Mouse (Mus musculus) MEL (cell line): ENCODE measurements around the gene Atg4b. TPM values are rescaled to one million over a fixed set of nuclear protein-coding genes. Genes with fewer than 3 reads are reported as not detected.
A peak's percentile ranks its signal among the peaks of the same experiment; 100 is the strongest.

ENCODE experiments used
- DNase-seq: peaks from one replicate; pipeline ENCODE4 v3.0.0; 2011; ENCODE audit warnings: low read depth, low spot score
- H3K27ac ChIP-seq: 2 replicates; pipeline ENCODE4 v1.5.1; 2012; ENCODE audit warnings: low read depth, mild to moderate bottlenecking, control low read depth, low read length, moderate library complexity; ENCODE audit not compliant: control insufficient read depth
- H3K27me3 ChIP-seq, 2 experiments: fragments of 150-350 bp in 1 of 2; sonication (generic) in 1 of 2; 2 replicates each; pipeline ENCODE4 v1.6.1; 2012; ENCODE audit warnings: low read length in 2 of 2, mild to moderate bottlenecking in 2 of 2, improper control_type of control experiment in 1 of 2, moderate library complexity in 1 of 2; ENCODE audit not compliant: insufficient read depth in 2 of 2, control insufficient read depth in 1 of 2
- H3K36me3 ChIP-seq, 2 experiments: 2 replicates each; pipeline ENCODE4 v1.6.1; 2012 to 2014; ENCODE audit warnings: low read length in 2 of 2, improper control_type of control experiment in 1 of 2, inconsistent platforms in 1 of 2, mild to moderate bottlenecking in 1 of 2; ENCODE audit not compliant: insufficient read depth in 2 of 2, control insufficient read depth in 1 of 2
- H3K4me1 ChIP-seq, 2 experiments: fragments of 150-350 bp in 1 of 2; sonication (generic) in 1 of 2; 2 replicates each; pipeline ENCODE4 v1.6.1; 2012; ENCODE audit warnings: low read length in 2 of 2, improper control_type of control experiment in 1 of 2, mild to moderate bottlenecking in 1 of 2; ENCODE audit not compliant: insufficient read depth in 2 of 2, control insufficient read depth in 1 of 2
- H3K4me3 ChIP-seq, 2 experiments: fragments of 150-350 bp in 1 of 2; sonication (generic) in 1 of 2; 2 replicates each; pipeline ENCODE4 v1.5.1; 2012; ENCODE audit warnings: low read depth in 2 of 2, low read length in 2 of 2, mild to moderate bottlenecking in 2 of 2, moderate library complexity in 2 of 2, control low read depth in 1 of 2, improper control_type of control experiment in 1 of 2; ENCODE audit not compliant: control insufficient read depth in 1 of 2, insufficient read depth in 1 of 2
- H3K79me2 ChIP-seq: 2 replicates; pipeline ENCODE4 v1.6.1; 2012; ENCODE audit warnings: mild to moderate bottlenecking, low read length, moderate library complexity; ENCODE audit not compliant: control insufficient read depth, poor library complexity, insufficient read depth
- H3K9ac ChIP-seq: 2 replicates; pipeline ENCODE4 v1.6.1; 2012; ENCODE audit warnings: low read depth, mild to moderate bottlenecking, control low read depth, low read length, moderate library complexity; ENCODE audit not compliant: control insufficient read depth, poor library complexity, severe bottlenecking
- H3K9me3 ChIP-seq: fragments of 150-350 bp; sonication (generic); replicated peaks from 2 replicates; pipeline ENCODE4 v1.6.1; 2012; ENCODE audit warnings: mild to moderate bottlenecking, low read length, improper control_type of control experiment, moderate library complexity; ENCODE audit not compliant: insufficient read depth
- ELF1 ChIP-seq: IDR thresholded peaks from 2 replicates; pipeline ENCODE4 v1.6.1; 2014; ENCODE audit warnings: low read depth, mild to moderate bottlenecking, inconsistent platforms, low read length, improper control_type of control experiment, moderate library complexity
- EP300 ChIP-seq, 2 experiments: IDR thresholded peaks; 2 replicates each; pipeline ENCODE4 v1.6.1; 2011; ENCODE audit warnings: improper control_type of control experiment in 2 of 2, low read length in 2 of 2, low read depth in 1 of 2, mild to moderate bottlenecking in 1 of 2
- ETS1 ChIP-seq: IDR thresholded peaks from 2 replicates; pipeline ENCODE4 v1.6.1; 2012; ENCODE audit warnings: low read depth, mild to moderate bottlenecking, inconsistent platforms, low read length, improper control_type of control experiment, moderate library complexity
- GATA1 ChIP-seq: IDR thresholded peaks from 2 replicates; pipeline ENCODE4 v1.6.1; 2011; ENCODE audit warnings: low read depth, low read length, improper control_type of control experiment
- HCFC1 ChIP-seq: IDR thresholded peaks from 2 replicates; pipeline ENCODE4 v1.6.1; 2012; ENCODE audit warnings: low read depth, mild to moderate bottlenecking, inconsistent platforms, low read length, improper control_type of control experiment, moderate library complexity
- KAT2A ChIP-seq: conservative IDR thresholded peaks from 2 replicates; pipeline ENCODE4 v1.6.1; 2012; ENCODE audit warnings: low read depth, low read length, improper control_type of control experiment, inconsistent platforms
- MAFK ChIP-seq: IDR thresholded peaks from 2 replicates; pipeline ENCODE4 v1.6.1; 2011; ENCODE audit warnings: low read depth, mild to moderate bottlenecking, low read length, improper control_type of control experiment, borderline replicate concordance
- MAX ChIP-seq: IDR thresholded peaks from 2 replicates; pipeline ENCODE4 v1.6.1; 2011; ENCODE audit warnings: low read length, improper control_type of control experiment
- MEF2A ChIP-seq: IDR thresholded peaks from 2 replicates; pipeline ENCODE4 v1.6.1; 2014; ENCODE audit warnings: low read depth, mild to moderate bottlenecking, inconsistent platforms, low read length, improper control_type of control experiment; ENCODE audit not compliant: poor library complexity, insufficient replicate concordance, severe bottlenecking; ENCODE audit errors: extremely low read depth
- MXI1 ChIP-seq: IDR thresholded peaks from 2 replicates; pipeline ENCODE4 v1.6.1; 2011; ENCODE audit warnings: mild to moderate bottlenecking, low read depth, low read length, improper control_type of control experiment
- NELFE ChIP-seq: IDR thresholded peaks from 2 replicates; pipeline ENCODE4 v1.6.1; 2011; ENCODE audit warnings: low read depth, low read length, improper control_type of control experiment
- NRF1 ChIP-seq: IDR thresholded peaks from 2 replicates; pipeline ENCODE4 v1.6.1; 2014; ENCODE audit warnings: low read depth, mild to moderate bottlenecking, inconsistent platforms, low read length, improper control_type of control experiment, moderate library complexity; ENCODE audit not compliant: poor library complexity, insufficient read depth, severe bottlenecking
- POLR2A ChIP-seq, 2 experiments: IDR thresholded peaks; 2 replicates each; pipeline ENCODE4 v1.6.1; 2011 to 2012; ENCODE audit warnings: low read length in 2 of 2, mild to moderate bottlenecking in 2 of 2, control low read depth in 1 of 2, improper control_type of control experiment in 1 of 2, low read depth in 1 of 2, moderate library complexity in 1 of 2; ENCODE audit not compliant: control insufficient read depth in 1 of 2, insufficient read depth in 1 of 2, poor library complexity in 1 of 2
- POLR2AphosphoS2 ChIP-seq: IDR thresholded peaks from 2 replicates; pipeline ENCODE4 v1.6.1; 2011; ENCODE audit warnings: low read length, improper control_type of control experiment
- POLR2AphosphoS5 ChIP-seq: IDR thresholded peaks from 2 replicates; pipeline ENCODE4 v1.6.1; 2012; ENCODE audit warnings: low read depth, borderline replicate concordance, mild to moderate bottlenecking, inconsistent platforms, low read length, moderate library complexity, mixed read lengths
- RAD21 ChIP-seq: IDR thresholded peaks from 2 replicates; pipeline ENCODE4 v1.6.1; 2011; ENCODE audit warnings: mild to moderate bottlenecking, low read depth, low read length, improper control_type of control experiment
- RCOR1 ChIP-seq: IDR thresholded peaks from 2 replicates; pipeline ENCODE4 v1.6.1; 2012; ENCODE audit warnings: low read depth, mild to moderate bottlenecking, inconsistent platforms, low read length, improper control_type of control experiment
- SIN3A ChIP-seq: IDR thresholded peaks from 2 replicates; pipeline ENCODE4 v1.6.1; 2012; ENCODE audit warnings: low read length, improper control_type of control experiment, inconsistent platforms
- TAL1 ChIP-seq: IDR thresholded peaks from 2 replicates; pipeline ENCODE4 v1.6.1; 2012; ENCODE audit warnings: mild to moderate bottlenecking, inconsistent platforms, low read length, moderate library complexity, mixed read lengths
- TBP ChIP-seq: IDR thresholded peaks from 2 replicates; pipeline ENCODE4 v1.8.0; 2011; ENCODE audit warnings: low read depth, low read length, improper control_type of control experiment
- TCF12 ChIP-seq: IDR thresholded peaks from 2 replicates; pipeline ENCODE4 v1.6.1; 2014; ENCODE audit warnings: low read depth, mild to moderate bottlenecking, inconsistent platforms, low read length, improper control_type of control experiment, moderate library complexity
- UBTF ChIP-seq: IDR thresholded peaks from 2 replicates; pipeline ENCODE4 v1.6.1; 2012; ENCODE audit warnings: low read depth, mild to moderate bottlenecking, inconsistent platforms, low read length, improper control_type of control experiment, moderate library complexity, borderline replicate concordance; ENCODE audit not compliant: insufficient read depth
- USF2 ChIP-seq, 2 experiments: IDR thresholded peaks; 2 replicates each; pipeline ENCODE4 v1.6.1; 2011 to 2012; ENCODE audit warnings: improper control_type of control experiment in 2 of 2, low read length in 2 of 2, borderline replicate concordance in 1 of 2, inconsistent platforms in 1 of 2, low read depth in 1 of 2, mild to moderate bottlenecking in 1 of 2; ENCODE audit not compliant: insufficient read depth in 1 of 2
- polyA plus RNA-seq, 2 experiments: library from polyadenylated mRNA; stranded (reverse) in 1 of 2; unstranded in 1 of 2; fragments of >175 nt in 1 of 2; fragments of >200 nt in 1 of 2; gene quantifications; 2 replicates each; pipeline versions ENCODE4 v1.2.1 to v1.2.4; 2012; ENCODE audit warnings: low replicate concordance in 2 of 2, low read depth in 1 of 2; ENCODE audit not compliant: insufficient read length in 2 of 2, insufficient read depth in 1 of 2, missing spikeins in 1 of 2
- total RNA-seq: library from RNA; depleted of rRNA; stranded (reverse); fragments of 300-350 nt; gene quantifications from 2 replicates; pipeline ENCODE4 v1.2.3, GENCODE M21; 2012

The Atg4b gene
- total and polyA plus RNA-seq, 3 experiments: 57.9 to 121 TPM; not detected in 1

- H3K79me2 ChIP-seq: peaks cover 50% of the 10 kb centered on the region
- TF ChIP-seq MAFK (no peak), GATA1 (no peak), UBTF (0 out of 2 replicates have a peak, but pooled peaks have one; percentile 54), SIN3A (peak; percentile 80; the same call in 1 of the 2 replicates)
- H3K36me3 ChIP-seq: peaks cover 3 to 32% of the 10 kb centered on the region in 2 experiments; a peak in 3 of 4 replicates
- H3K27me3 ChIP-seq: no peaks in the 10 kb centered on the region
- H3K4me1 ChIP-seq: peaks cover 17 to 26% of the 10 kb centered on the region in 2 experiments
- H3K4me3 ChIP-seq: peak overlapping the region; percentile 91 to 94
- H3K9ac ChIP-seq: peak overlapping the region; percentile 81
- peak overlapping the region; percentile 77 for H3K27ac ChIP-seq
- H3K9me3 ChIP-seq: no peaks in the 10 kb centered on the region
- DNase-seq: peak; percentile 64
Measured at GRCm38 (mm10) chr1:93753911-93754572, 2.7 kb downstream of the Atg4b start.

GRCm38 (mm10) chr1:93754573-93755290 lies 3.4 kb downstream of the Atg4b start, which contains the start of gene Thap4:
Gene Thap4, minus strand, starts transcription at chr1:93754864.
- Histone ChIP-seq H3K79me2 (peaks cover 56% of the 10 kb centered on the region), H3K9me3 (no peaks in the 10 kb centered on the region), H3K36me3 (peaks cover 0 to 35% of the 10 kb centered on the region in 2 experiments; a peak in 2 of 4 replicates), H3K27me3 (no peaks in the 10 kb centered on the region), H3K4me1 (peaks cover 17 to 27% of the 10 kb centered on the region in 2 experiments), H3K4me3 (peak within 1 kb of the TSS; percentile 91 to 94), H3K9ac (peak within 1 kb of the TSS; percentile 81), H3K27ac (peak within 1 kb of the TSS; percentile 77)
- peak; percentile 90 for TF ChIP-seq KAT2A
- peak; percentile 67 to 72; a peak in 3 of 4 replicates for TF ChIP-seq POLR2A (IDR thresholded peaks at IDR 0.05; ENCODE audit: control insufficient read depth in 1 of 2, insufficient read depth in 1 of 2, low read depth in 1 of 2, low read length in 2 of 2, poor library complexity in 1 of 2)
- no peak for TF ChIP-seq ETS1
- TF ChIP-seq TBP: no peak
- peak; percentile 86 for TF ChIP-seq MXI1
- peak; percentile 89 for TF ChIP-seq ELF1
- TF ChIP-seq EP300 (IDR thresholded peaks at IDR 0.05; ENCODE audit: low read depth in 1 of 2, low read length in 2 of 2): no peak; a peak in 1 of 4 replicates
- peak; percentile 46; the same call in 1 of the 2 replicates for TF ChIP-seq RCOR1
- TF ChIP-seq TCF12: peak; percentile 38
- peak; percentile 73 for TF ChIP-seq SIN3A
- no peak for TF ChIP-seq TAL1
- no peak for TF ChIP-seq USF2 (IDR thresholded peaks at IDR 0.05; ENCODE audit: borderline replicate concordance in 1 of 2, insufficient read depth in 1 of 2, low read depth in 1 of 2, low read length in 2 of 2)
- peak; percentile 51 for TF ChIP-seq MAX
- TF ChIP-seq POLR2AphosphoS2: no peak
- TF ChIP-seq RAD21: no peak
- TF ChIP-seq NRF1: peak; percentile 74
- TF ChIP-seq NELFE: peak; percentile 75
- 0 out of 2 replicates have a peak, but pooled peaks have one; percentile 35 for TF ChIP-seq POLR2AphosphoS5
- TF ChIP-seq MEF2A: no peak
- TF ChIP-seq HCFC1: peak; percentile 91
- DNase-seq: peak; percentile 91
